Mouse (Mus musculus): ENCODE data around the gene Drd2. TPM values are rescaled to one million over a fixed set of nuclear protein-coding genes. Genes with fewer than 3 reads are reported as not detected.
A peak's percentile ranks its signal among the peaks of the same experiment; 100 is the strongest.

Drd2 gene
- polyA plus RNA-seq, 1 experiment: 8.2 TPM

DNA sequence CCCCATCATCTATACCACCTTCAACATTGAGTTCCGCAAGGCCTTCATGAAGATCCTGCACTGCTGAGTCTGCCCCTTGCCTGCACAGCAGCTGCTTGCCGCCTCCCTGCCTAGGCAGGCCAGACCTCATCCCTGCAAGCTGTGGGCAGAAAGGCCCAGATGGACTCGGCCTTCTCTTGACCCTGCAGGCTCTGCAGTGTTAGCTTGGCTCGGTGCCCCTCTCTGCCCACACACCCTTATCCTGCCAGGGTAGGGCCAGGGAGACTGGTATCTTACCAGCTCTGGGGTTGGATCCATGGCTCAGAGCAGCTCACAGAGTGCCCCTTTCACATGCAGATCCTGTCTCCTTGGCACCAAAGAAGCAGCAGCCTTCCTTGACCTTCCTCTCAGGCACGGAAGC, 66.6 kb downstream of the Drd2 start:
- Histone ChIP-seq H3K27me3 (ENCODE audit: control insufficient read depth, insufficient read depth, low read length) (no peaks in the 10 kb centered on the region), H3K27ac (ENCODE audit: insufficient read depth, low read length) (no peak overlapping the region), H3K4me3 (replicated peaks; ENCODE audit: insufficient read depth, low read depth, low read length) (no peak overlapping the region), H3K4me1 (ENCODE audit: control insufficient read depth, insufficient read depth, low read length) (peaks cover 16% of the 10 kb centered on the region)
- TF ChIP-seq POLR2A (IDR thresholded peaks at IDR 0.05; ENCODE audit: borderline replicate concordance, insufficient read depth, low read length) (no peak), CTCF (IDR thresholded peaks at IDR 0.05; ENCODE audit: borderline replicate concordance, insufficient read depth, low read depth, low read length) (no peak)
- DNase-seq: peak; percentile 37 to 63
- 36% methylated on average over 5 of the region's 5 CpGs for WGBS

DNA sequence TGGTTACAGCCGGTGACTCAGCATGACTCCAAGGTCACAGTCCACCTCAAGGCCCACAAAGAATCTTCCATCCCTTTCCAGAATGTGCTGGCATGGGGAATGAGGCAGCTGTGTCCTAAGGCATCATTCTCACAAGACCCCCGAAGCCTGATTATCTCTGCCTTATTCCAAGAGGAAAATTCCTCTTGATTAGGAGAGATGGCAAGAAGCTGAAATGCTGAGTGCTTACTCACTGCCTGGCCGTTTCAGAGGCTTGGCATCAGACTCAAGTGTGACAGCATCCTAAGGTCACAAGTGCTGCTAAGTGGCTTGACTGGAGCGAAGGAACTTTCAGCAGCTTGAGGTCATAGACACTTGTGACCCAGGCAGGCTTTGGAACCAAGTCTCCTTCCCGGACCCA, 70.2 kb downstream of the Drd2 start:
- no peak for DNase-seq
- Histone ChIP-seq H3K4me3 (replicated peaks; ENCODE audit: insufficient read depth, low read depth, low read length) (no peak overlapping the region), H3K4me1 (ENCODE audit: control insufficient read depth, insufficient read depth, low read length) (peaks cover 9% of the 10 kb centered on the region), H3K27ac (ENCODE audit: insufficient read depth, low read length) (no peak overlapping the region), H3K27me3 (ENCODE audit: control insufficient read depth, insufficient read depth, low read length) (no peaks in the 10 kb centered on the region)
- TF ChIP-seq CTCF (IDR thresholded peaks at IDR 0.05; ENCODE audit: borderline replicate concordance, insufficient read depth, low read depth, low read length): no peak
- no peak for TF ChIP-seq POLR2A (IDR thresholded peaks at IDR 0.05; ENCODE audit: borderline replicate concordance, insufficient read depth, low read length)
- WGBS: 72% methylated on average over 5 of the region's 5 CpGs

DNA sequence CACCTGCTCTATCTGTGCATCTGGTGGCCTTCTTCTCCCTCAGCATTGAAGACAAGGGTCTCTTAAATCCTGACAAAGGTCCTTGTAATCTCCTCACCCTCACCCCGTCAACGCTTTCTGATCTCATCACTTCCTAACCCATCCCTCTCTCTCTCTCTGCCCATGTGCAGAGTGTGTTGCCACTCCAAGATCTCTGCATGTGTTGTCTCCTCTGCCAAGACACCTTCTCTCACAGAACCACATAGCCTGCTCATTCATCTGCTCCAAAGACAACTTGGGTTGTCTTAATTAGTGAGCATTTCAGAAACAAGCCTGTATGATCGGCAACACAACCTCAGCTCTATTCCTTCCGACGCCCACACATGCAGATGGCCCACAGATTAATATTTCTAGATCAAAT, 83.4 kb downstream of the Drd2 start:
- 39% methylated on average over 5 of the region's 5 CpGs for WGBS
- no peak for DNase-seq
- no peak overlapping the region for H3K4me3 ChIP-seq (replicated peaks; ENCODE audit: insufficient read depth, low read depth, low read length)
- no peaks in the 10 kb centered on the region for H3K27me3 ChIP-seq (ENCODE audit: control insufficient read depth, insufficient read depth, low read length)
- H3K4me1 ChIP-seq (ENCODE audit: control insufficient read depth, insufficient read depth, low read length): no peaks in the 10 kb centered on the region
- no peak for TF ChIP-seq POLR2A (IDR thresholded peaks at IDR 0.05; ENCODE audit: borderline replicate concordance, insufficient read depth, low read length)
- no peak for TF ChIP-seq CTCF (IDR thresholded peaks at IDR 0.05; ENCODE audit: borderline replicate concordance, insufficient read depth, low read depth, low read length)
- H3K27ac ChIP-seq (ENCODE audit: insufficient read depth, low read length): no peak overlapping the region

DNA sequence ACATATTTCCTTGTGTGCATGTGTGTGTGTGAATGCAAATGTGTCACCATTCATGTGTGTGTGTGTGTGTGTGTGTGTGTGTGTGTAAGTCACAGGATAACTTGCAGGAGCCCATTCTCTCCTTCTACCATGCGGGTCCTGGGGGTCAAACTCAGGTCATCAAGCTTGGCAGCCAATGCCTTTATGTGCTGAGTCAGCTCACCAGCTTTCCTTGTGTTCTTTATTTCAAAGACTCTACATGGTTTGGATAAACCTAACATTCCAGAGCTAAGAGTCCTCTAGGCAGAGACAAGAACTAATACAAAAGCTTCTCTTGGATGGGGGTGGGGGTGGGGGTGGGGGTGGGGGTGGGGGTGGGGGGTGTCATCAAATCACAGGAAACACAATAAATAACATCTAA, 85.2 kb downstream of the Drd2 start:
- Histone ChIP-seq H3K27ac (ENCODE audit: insufficient read depth, low read length) (no peak overlapping the region), H3K4me1 (ENCODE audit: control insufficient read depth, insufficient read depth, low read length) (no peaks in the 10 kb centered on the region), H3K27me3 (ENCODE audit: control insufficient read depth, insufficient read depth, low read length) (no peaks in the 10 kb centered on the region), H3K4me3 (replicated peaks; ENCODE audit: insufficient read depth, low read depth, low read length) (no peak overlapping the region)
- WGBS: 100% methylated on average over 1 of the region's 1 CpGs
- TF ChIP-seq POLR2A (IDR thresholded peaks at IDR 0.05; ENCODE audit: borderline replicate concordance, insufficient read depth, low read length) (no peak), CTCF (IDR thresholded peaks at IDR 0.05; ENCODE audit: borderline replicate concordance, insufficient read depth, low read depth, low read length) (no peak)
- DNase-seq: no peak

DNA sequence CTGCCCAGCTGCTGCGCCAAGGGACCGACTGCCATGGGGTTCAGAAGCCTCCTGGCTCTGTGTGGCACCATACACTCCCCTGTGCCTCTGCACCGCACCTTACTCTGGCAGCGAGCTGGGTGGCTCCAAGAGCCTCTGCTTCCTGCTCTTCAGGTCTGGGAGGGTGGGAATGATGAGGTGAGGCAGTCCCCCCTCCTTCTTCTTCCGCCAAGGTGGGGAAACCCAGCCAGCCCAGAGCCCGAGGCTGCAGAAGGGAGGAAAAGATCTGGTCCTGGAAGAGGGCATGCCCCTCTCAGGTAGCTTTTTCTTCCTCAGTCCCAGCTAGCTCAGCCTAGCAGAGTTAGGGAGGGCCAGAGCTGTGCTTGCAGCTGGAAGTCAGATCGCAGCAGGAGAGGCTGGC, 86.5 kb downstream of the Drd2 start, which contains the start of gene Ankk1:
Gene Ankk1, minus strand, starts transcription at position 101 of the 400 bp plus-strand sequence.
- WGBS: 84% methylated on average over 7 of the region's 7 CpGs
- no peak for DNase-seq
- no peak within 1 kb of the TSS for H3K27ac ChIP-seq (ENCODE audit: insufficient read depth, low read length)
- H3K4me1 ChIP-seq (ENCODE audit: control insufficient read depth, insufficient read depth, low read length): no peaks in the 10 kb centered on the region
- H3K4me3 ChIP-seq (replicated peaks; ENCODE audit: insufficient read depth, low read depth, low read length): no peak within 1 kb of the TSS
- no peaks in the 10 kb centered on the region for H3K27me3 ChIP-seq (ENCODE audit: control insufficient read depth, insufficient read depth, low read length)
- TF ChIP-seq CTCF (IDR thresholded peaks at IDR 0.05; ENCODE audit: borderline replicate concordance, insufficient read depth, low read depth, low read length) (no peak), POLR2A (IDR thresholded peaks at IDR 0.05; ENCODE audit: borderline replicate concordance, insufficient read depth, low read length) (no peak)

DNA sequence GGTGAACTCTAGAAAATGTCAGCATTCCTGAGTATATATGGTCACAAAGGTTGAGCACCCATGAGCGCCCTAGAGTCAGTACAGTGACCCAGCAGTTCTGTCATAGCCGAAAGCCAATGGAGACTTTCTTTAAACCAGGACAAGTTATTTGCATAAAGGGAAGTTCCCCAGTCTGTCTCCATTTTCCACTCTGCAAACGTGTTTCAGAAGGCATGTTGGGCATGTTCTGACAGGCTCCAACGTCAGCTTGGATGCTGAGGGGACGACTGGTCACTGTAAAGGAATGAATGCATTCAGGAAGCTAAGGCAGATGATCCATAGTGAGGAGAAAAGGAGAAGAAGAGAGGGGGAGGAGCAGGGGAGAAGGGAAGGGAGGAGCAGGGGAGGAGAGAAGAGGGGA, 87.1 kb downstream of the Drd2 start:
- H3K4me3 ChIP-seq (replicated peaks; ENCODE audit: insufficient read depth, low read depth, low read length): no peak overlapping the region
- no peak for DNase-seq
- H3K27me3 ChIP-seq (ENCODE audit: control insufficient read depth, insufficient read depth, low read length): no peaks in the 10 kb centered on the region
- WGBS: 84% methylated on average over 5 of the region's 5 CpGs
- no peak for TF ChIP-seq CTCF (IDR thresholded peaks at IDR 0.05; ENCODE audit: borderline replicate concordance, insufficient read depth, low read depth, low read length)
- no peak for TF ChIP-seq POLR2A (IDR thresholded peaks at IDR 0.05; ENCODE audit: borderline replicate concordance, insufficient read depth, low read length)
- H3K4me1 ChIP-seq (ENCODE audit: control insufficient read depth, insufficient read depth, low read length): no peaks in the 10 kb centered on the region
- H3K27ac ChIP-seq (ENCODE audit: insufficient read depth, low read length): no peak overlapping the region

DNA sequence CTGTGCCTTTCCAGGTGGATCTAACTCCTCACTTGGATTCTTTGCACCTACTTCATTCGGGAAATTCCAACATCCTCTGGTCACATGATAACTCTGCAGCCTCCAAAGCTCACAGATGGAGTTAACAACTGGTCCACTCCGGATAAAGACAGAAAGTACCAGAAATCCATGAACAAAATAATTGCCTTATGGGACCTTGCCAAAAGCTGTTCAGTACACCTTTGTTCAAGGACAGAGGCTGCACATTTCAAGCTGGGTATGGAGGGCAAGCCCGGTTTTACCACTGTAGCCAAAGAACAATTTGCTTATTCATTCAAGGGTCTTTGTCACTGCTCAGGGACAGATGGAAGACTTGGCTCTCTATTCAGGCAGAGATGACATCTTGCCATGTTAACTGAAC, 102.2 kb downstream of the Drd2 start:
- no peak for TF ChIP-seq POLR2A (IDR thresholded peaks at IDR 0.05; ENCODE audit: borderline replicate concordance, insufficient read depth, low read length)
- no peak for TF ChIP-seq CTCF (IDR thresholded peaks at IDR 0.05; ENCODE audit: borderline replicate concordance, insufficient read depth, low read depth, low read length)

DNA sequence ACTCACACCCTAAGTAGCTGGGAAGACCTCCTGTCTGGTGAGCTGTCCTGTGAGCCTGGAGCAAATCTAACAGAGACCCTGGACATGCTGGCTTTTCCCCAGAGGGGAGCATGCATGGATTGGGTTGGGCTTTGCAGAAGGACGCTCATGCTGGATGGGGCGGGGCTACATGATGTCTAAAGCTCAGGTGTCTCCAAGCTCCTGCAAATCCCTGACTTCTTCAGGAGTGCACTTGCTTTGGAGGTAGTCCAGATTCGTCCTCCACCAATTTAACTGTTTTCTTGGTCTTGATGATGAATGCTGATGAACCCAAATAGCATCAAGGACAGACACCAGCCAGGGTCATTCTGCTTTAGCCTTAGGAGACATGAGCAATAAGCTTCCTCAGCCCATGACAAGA, 110.1 kb downstream of the Drd2 start:
- Histone ChIP-seq H3K4me3 (replicated peaks; ENCODE audit: insufficient read depth, low read depth, low read length) (no peak overlapping the region), H3K27ac (ENCODE audit: insufficient read depth, low read length) (no peak overlapping the region), H3K4me1 (ENCODE audit: control insufficient read depth, insufficient read depth, low read length) (no peaks in the 10 kb centered on the region), H3K27me3 (ENCODE audit: control insufficient read depth, insufficient read depth, low read length) (no peaks in the 10 kb centered on the region)
- TF ChIP-seq CTCF (IDR thresholded peaks at IDR 0.05; ENCODE audit: borderline replicate concordance, insufficient read depth, low read depth, low read length): no peak
- 84% methylated on average over 3 of the region's 3 CpGs for WGBS
- no peak for DNase-seq

More for the DNA sequence above, 102.2 kb downstream of the Drd2 start:
- Histone ChIP-seq H3K4me3 (replicated peaks; ENCODE audit: insufficient read depth, low read depth, low read length) (no peak overlapping the region), H3K27ac (ENCODE audit: insufficient read depth, low read length) (no peak overlapping the region), H3K27me3 (ENCODE audit: control insufficient read depth, insufficient read depth, low read length) (no peaks in the 10 kb centered on the region), H3K4me1 (ENCODE audit: control insufficient read depth, insufficient read depth, low read length) (no peaks in the 10 kb centered on the region)
- DNase-seq: no peak
- WGBS: 36% methylated on average over 3 of the region's 3 CpGs
